Mouse (Mus musculus) layer of hippocampus, postnatal 10 days (tissue): ENCODE results near the gene Ccn5. TPM values are rescaled to one million over a fixed set of nuclear protein-coding genes. Genes with fewer than 3 reads are reported as not detected.

Source experiments
- DNase-seq, 2 experiments: peaks; one replicate each; pipeline ENCODE4 v3.0.0; 2021; ENCODE audit warnings: low spot score in 2 of 2
- long read RNA-seq: library from polyadenylated mRNA; stranded (forward); transcript quantifications from one replicate; pipeline ENCODE4 v2.0.0, GENCODE M21; 2023
- total RNA-seq, 2 experiments: library from RNA; stranded (reverse); gene quantifications; 2 replicates each; pipeline ENCODE4 v1.2.3; 2021

Ccn5 gene
- under 1 TPM in 1 of 2 experiments, not detected in 1; 0.27 TPM for total RNA-seq
- long read RNA-seq, result 0 reads

DNA sequence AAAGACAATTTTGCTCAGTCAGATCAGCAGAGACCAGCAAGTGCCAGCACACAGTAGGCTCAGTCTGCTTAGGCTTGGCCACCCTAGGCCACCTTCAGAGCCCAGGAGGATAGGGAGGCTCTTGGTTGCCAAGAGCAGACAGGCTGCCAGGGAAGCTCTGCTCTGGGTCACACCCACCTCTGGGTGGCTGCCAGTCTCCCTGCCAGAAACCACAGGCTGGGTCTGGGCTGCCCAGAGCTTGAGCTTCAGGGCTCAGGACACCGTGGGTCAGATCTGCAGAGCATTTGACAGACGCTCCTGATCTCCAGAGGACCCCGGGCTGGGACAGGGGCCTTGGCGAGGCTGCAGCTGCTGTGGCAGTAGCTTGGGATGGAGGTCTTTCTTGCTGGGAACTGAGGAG is at the start of gene Ccn5:
TSS of gene Ccn5 (plus strand) at position 255 of the 400 bp plus-strand sequence.
- DNase-seq, result peak; percentile 41 to 58

DNA sequence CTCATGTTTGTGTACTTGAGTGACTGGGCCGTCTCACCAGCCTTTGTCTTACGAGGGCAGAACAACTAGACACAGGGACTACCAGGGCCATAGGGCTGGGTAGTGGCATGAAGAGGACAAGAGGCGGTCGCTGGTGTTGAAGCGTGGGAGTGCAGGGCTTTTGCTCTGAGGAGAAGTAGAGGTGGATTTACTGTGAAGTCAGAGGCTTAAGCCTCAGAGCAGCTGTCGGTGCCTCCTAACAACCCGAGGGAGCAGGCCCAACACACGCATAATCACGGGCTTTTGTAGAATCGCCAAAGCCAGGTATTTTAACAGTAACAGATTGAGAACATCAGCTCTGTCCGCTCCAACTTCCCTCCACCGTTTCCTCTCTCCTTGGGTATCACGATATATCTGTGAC is 44.0 kb upstream of the Ccn5 start:
- DNase-seq, result no peak

DNA sequence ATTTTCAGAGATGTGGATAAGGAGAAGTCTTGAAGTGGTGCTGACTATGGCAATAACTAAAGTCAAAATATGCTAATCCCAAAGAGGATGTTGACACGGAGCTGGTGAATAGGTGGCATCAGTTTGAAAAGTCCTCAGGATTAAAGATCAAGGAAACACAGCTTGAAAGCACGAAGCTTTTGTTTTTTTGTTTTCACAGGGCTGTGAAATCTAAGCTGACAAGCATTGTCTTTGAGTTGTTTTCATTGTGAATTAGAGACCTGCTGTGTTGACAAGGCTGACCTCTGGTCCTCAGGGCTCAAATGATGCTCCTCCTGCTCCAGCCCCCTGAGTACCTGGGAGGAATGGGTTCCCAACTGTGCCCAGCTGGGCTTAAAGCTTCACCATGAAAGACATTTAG is 43.6 kb upstream of the Ccn5 start:
- no peak for DNase-seq

DNA sequence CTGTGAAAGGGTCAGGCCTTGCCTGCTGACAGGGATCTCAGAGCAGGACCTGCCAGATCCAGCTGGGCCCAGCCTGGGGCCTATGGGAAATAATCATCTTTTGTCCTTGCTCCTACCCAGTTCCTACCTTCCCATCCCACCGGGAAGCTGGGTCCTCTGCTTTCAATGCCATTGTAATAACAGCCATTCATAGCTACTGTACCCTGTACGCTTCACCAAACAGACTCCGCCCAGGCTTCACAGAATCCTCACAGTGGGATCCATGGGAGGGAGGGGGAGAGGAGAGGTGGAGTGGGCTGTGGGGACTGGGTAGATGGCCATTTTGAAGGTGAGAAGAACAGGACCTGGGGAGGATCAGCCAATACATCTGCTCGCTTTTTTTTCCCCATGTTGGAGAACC is 41.8 kb upstream of the Ccn5 start:
- no peak for DNase-seq

DNA sequence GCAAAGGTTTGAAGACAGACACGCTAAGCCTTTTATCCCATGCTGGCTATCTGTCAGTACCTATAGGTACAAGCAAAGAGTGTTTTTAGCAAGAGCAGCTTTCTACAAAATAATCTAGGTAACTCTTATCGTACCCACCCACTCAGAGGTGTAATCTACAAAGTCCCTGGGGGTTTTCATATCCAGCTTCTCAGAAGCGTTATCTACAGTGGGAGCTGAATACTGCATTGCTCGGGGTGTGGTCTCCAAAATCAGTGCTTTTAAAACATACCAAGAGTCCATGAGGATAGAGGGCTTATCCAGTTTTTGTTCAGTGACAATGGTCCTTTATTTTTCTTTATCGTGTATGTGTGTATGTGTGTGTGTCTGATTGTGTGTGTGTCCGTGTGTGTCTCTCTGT is 37.3 kb upstream of the Ccn5 start:
- DNase-seq, result no peak

DNA sequence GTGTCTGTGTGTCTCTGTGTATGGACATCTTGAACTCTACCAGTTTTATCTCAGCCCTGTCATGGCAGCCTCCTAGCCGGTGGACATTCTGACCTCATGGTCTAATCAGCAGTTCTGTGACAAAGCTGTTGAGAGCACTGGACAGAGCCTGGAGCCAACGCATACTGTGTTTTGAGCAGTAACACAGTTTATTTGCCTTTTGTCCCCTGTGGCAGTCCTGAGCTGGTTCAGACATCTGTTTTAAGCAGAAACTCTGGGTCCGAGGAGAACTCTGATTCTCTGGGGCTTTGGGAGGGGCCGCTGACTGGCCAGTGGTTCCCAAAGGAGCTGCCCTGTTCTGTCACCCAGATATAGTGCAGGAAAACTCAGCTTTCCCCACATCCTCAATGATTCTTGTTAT is 36.8 kb upstream of the Ccn5 start:
- DNase-seq, result no peak

DNA sequence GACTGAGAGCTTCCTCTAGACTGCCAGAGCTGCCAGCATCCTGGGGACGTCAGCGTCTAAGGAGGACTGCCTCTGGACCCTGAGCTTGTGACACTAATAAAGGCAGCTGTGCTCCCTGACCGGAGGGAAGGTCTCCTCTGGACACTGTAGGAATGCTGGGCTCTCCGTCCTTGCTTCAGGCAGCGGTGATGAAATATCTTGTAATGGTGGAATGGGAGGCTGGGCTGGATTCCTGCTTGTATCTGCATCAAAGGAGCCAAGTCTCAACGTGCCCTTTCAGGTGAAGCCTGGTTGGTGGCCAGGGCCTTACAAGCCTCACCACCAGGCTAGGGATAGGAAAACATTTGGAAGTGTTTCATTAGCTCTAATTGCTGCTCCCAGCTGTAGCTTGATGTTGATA is 33.6 kb upstream of the Ccn5 start:
- DNase-seq, result no peak

DNA sequence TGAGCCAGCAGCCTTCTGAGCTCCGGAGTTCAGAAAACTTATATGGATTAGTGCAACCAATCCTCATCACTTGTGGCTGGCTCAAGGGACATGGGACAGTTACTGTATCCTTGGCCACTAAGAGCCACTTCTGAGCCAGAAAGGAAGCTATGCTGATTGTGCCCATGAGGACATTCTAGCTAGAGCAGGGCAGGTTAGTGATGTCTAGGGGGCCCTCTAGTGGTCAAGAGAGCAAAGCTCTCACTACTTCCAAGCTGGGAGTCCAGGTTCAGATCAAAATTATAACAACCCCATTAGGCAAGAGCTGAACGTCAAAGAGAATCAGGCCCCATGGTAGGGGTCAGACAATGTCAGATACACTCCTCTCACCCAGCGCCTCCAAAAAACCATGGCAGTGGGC is 33.0 kb upstream of the Ccn5 start:
- DNase-seq, result peak; percentile 36 to 46

DNA sequence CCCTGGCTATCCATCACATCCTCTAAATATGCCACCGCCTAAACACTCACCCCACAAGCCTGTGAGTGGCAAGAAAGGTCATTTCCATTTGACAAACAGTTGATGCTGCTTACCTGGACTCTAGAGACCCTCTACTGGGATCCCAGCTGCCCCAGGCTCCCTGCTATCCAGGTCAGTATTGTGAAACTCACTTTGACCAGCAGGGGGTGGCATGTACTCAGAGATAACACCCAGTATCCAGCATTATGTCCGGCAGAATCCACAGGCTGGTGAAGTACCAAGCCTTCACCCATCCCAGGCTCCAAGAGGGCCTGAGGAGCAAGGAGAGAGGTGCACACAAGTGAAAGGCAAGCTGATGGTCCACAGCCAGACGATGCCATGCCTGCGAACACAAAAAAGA is 32.2 kb upstream of the Ccn5 start:
- DNase-seq, result peak; percentile 79 to 82

DNA sequence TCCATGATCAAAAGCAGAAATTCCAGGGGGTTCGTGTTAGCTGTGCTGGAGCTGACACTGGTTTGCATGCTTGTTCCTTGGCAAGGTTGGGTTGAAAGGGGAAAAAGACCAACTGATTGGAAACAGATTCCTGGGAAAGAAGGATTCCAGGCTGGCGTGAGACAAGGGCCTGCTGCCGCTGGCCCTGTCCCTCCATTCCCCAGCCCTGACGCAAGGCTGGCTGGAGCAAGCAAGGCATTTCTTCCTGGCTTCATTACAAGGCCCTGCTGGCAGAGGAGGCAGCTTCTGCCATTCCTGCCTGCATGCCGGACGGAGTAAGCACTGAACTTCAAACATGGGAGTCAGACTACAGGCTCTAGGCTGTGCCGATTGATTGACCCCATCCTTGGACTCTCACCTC is 22.2 kb upstream of the Ccn5 start:
- no peak for DNase-seq

DNA sequence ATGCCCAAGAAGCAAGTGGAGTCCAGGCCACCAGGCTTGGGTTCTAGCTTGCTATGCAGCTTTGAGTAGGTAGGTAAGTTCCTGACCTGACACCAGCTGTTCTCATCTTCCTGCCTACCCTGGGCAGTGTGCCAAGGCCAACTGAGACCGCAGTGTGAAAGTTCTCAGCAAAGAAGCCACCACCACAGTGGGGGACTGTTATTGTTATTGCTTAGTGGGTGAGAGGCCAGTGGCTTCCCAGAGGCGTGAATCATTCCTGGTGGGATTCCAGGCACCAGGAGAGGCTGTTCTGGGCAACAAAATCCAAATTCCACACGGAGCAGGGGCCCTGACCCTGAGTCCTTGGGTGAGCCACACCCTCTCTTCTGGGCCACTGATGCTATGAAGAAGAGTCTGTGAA is 19.8 kb upstream of the Ccn5 start:
- DNase-seq, result no peak

DNA sequence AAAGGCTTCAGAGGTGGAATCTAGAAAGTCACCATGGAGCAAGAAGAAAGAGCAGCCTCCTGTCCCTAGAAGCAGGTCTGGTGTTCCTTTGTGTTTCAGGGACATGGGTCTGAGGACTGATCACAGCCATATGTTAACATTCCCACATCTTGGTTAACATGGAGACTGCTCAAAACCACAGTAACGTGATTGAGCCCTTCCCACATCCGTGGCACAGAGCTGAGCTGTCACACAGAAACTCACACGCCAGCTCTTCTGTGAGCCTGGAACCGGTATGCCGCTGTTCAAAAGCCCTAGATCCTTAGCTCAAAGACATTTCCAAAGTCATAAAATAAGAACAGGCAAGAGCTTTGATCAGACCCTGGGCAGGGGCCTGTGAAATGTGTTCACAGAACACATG is 19.3 kb upstream of the Ccn5 start:
- no peak for DNase-seq

DNA sequence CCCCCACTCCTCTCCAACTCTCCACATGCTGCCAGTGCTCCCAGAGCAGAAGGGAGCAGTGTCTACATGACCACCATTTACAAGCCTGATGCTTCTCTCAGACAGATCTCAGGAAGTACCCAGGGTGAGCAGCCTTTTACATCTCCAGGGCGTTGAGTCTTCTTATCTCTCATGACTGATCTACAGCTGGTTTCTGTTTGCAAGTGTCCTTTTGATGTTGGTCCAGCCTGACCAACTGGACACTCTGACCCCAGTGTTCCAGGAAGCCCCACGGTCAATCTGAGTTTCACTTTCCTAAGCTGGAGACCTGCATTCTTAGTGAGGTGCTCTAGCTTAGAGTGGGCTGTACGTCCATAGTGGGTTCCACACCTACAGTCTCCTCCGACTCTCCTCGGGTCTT is 16.8 kb upstream of the Ccn5 start:
- DNase-seq, result no peak

DNA sequence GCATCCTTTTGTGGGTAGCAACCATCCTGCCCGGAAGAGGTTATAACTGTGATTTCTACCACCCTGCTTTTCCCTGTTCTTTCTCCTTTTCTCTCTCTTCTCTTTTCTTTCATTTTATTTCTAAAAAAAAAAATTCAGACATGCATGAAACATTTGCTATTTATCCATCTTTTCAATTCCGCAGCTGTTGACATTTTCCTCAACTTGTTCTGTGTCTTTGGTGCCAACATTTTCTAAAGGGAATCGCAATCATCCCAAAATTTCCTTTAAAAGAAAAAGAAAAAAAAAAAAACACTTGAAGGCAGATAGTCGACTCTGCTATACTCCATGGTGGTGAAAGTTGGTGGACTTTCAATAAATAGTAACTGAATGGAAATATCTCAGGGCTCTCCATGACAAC is 11.5 kb upstream of the Ccn5 start:
- no peak for DNase-seq

DNA sequence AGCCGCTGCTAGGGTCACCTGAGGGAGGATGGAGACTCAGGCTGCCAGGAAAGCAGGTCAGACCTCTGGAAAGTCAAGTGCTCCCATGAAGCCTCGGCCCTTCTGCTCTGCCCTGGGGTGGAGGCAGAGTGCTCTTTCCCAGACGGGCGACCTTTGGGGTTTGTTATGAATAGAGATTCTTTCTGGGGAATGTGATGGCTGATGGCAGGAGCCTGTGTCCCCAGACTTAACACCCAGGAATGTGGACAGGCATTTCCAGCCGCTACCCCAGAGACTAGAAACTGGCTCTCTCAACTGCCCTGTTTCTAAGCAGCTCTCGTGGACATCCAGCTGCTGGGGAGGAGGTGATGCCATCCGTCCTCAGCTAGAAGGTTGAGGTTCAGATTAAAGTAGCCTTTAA is 11.0 kb upstream of the Ccn5 start:
- no peak for DNase-seq

DNA sequence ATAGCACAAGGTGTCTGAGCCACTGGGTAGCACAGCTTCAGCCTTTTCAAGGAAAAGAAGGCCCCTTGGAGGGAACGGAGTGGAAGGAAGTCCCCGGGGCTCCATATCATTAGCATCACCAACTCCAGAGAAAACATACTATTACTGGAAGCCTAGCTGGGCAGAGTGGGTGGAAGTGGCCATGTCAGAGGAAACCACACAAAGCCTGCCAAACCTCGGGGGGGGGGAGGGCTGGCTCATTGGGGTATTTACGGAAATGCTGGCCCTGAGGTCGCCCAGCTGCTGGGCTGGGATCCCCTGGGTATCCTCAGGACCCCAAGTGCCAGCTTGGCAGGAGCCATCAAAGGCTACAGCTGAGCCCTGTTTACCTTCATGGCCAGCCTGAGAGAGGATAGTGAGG is 7.6 kb upstream of the Ccn5 start:
- no peak for DNase-seq

DNA sequence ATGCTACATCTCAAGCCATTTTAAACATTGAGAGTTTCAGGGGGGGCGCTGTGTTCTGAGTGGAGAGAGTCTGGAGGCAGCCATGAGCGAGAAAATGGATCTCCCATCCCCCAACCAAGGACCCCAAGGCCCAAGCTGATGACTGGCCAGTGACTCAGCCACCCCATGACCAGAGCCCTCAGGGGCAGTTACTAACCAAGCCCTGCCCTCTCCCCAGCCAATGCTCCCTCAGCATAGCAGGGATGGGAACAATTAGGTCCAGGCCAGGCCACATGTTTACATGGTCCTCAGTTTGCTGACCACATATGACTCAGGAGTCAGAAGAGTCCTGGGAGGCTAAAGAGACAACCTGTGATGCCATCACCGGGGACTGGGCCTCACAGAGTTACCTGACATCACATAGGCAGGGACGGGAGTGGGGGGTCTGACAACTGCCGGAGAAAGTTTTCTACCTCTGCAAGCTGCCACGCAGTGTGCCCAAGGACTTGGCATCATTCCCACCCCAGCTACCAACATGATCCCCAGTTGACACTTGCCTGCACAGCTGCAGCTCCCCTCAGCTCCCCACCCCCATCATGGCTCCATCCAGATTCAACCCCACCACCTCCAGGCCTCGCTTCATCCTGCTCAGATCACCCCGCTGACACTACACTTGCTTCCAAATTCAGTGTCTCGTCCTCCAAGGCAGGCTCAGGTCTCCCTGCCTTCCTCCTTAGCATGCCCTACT is 5.8 kb upstream of the Ccn5 start:
- no peak for DNase-seq

DNA sequence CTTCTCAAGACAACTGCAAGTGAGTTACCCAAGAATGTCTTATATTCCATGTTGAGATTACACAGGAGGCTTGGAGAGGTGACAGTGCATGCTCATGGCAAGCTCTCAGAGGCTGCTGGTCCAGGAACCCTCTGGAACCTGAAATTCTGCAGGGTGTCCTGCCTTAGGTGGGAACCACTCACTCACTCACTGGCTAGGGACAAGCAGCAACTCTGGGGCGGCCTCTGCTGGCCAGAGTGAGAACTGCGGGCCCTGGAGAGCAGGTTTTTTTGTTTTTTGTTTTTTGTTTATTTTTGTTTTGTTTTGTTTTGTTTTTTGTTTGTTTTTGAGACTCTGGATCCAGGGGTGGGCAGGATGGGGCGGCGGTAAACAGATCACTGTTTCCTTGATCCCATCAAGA is 2.6 kb downstream of the Ccn5 start:
- DNase-seq, result peak; percentile 69 to 77

DNA sequence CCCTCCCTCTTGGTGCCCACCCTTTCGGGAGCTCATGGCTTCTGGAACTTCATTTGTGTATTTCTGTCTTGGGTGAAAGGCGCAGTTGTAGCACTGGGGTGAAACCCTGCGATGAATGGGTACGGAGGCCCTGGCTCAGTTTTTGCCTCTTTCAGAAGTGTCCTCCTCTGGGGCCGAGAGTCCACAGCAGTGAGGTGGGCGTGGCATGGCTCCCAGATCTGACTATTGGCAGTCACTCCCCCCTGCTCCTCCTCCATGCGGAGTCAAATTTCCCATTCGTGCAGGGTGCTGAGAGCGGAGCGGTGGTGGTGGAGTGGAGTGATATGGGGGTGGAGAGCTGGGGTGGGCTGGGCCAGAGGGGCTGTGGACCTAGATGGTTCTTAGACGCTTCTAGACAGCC is 3.1 kb downstream of the Ccn5 start:
- no peak for DNase-seq

DNA sequence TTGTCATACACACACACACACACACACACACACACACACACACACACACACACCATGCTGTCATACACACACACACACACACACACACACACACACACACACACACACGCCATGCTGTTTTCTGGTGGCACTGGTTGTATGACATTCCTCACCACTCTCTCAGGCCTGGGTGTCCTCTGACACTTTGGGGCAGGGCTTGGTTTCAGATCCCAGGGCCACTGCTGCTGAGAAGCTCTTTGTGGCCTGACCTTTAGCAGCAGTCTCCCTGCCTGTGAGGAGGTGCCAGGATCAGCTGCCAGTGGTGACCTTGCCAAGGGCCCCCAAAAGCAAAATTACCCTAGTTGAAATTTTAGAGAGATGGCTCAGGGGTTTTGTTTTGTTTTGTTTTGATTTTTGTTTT is 5.2 kb downstream of the Ccn5 start:
- DNase-seq, result no peak

DNA sequence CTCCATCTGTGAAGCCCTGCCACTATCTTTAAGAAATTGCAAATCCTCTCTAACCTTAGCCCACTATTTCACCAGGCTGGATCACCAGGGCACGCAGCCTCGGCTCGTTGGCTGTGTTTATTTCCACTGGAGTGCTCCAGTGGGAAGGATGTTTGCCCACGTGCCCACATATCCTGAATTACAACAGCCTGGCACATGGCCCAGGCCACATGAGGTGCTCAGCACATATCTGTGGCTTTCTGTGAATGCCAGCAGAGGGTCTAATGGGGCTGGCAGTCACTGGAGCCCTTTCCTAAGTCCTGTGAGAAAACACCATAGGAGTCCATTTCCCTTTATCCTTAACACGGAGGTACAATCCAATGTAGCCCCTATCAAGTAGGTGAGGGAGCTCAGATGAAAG is 5.8 kb downstream of the Ccn5 start:
- no peak for DNase-seq

DNA sequence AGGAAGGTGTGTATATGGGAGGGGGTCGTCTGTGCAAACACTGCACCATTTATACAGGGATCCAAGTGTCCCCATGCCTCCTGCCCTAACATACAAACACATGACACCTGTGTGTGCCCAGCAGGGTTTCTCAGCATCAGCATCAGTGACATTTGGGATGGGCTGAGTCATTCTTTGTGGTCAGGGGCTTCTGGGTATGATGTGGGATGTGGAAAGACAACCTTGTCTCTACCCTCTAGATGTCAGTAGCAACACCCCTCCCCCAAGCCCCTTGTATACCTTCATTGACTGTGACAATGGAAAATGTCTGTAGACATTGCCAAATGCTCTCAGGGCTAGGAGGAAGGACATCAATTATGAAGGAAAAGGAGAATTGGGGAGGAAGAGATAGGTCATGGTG is 10.5 kb downstream of the Ccn5 start:
- DNase-seq, result no peak

DNA sequence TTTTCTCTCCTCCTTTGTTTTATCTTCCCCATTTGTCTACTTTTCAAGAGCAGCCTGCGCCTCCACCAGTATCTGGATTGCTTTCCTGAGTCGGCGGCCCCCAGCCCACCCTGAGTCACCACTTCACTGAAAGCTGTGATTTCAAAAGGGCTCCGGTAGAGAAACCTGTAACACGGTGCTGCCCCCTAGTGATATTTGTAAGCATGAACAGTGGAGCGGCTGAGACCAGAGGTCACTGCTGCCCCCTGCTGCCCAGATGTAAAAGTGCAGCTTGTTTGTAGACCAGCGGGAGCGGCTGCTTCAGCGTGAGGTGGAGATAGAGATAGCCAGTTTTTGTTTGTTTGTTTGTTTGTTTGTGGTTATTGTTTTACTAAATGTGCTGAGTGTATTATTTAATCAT is 17.4 kb downstream of the Ccn5 start:
- DNase-seq, result peak; percentile 91 to 92

DNA sequence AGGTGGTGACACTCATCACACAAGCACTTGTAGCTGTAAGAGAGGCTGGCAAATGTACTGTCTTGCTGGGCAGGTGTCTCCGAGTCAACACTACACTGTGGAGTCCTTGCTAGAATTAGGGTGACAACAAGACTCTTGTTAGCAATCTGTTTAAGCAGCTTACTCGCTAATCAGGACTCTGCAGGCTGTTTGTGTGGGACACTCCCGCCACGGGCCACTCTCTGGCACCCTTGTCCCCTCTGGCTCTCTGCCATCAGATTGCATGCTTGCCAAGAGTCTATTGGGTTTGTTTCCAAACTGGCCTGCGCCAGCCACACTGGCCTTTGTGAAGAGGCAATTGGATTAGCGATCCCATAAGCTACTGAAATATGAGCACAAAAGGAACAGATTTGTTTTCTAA is 18.9 kb downstream of the Ccn5 start:
- peak; percentile 58 to 61 for DNase-seq
